Mouse (Mus musculus) lung, embryonic 16.5 days (tissue): ENCODE measurements around the gene Tmem165. TPM values are rescaled to one million over a fixed set of nuclear protein-coding genes. Genes with fewer than 3 reads are reported as not detected.

Experiments used
- ATAC-seq: fragments of 200-750 bp; cut with Nextera tagmentation; 2 replicates; pipeline ENCODE4 v1.8.0; 2017; ENCODE audit warnings: low read depth, mild to moderate bottlenecking, moderate library complexity
- H3K27ac ChIP-seq: fragments of 300-500 bp; sonication (generic); 2 replicates; pipeline ENCODE4 v1.5.1; 2014; ENCODE audit warnings: mild to moderate bottlenecking, control low read depth, low read length
- H3K27me3 ChIP-seq: fragments of 300-500 bp; sonication (generic); 2 replicates; pipeline ENCODE4 v1.6.1; 2014; ENCODE audit warnings: low read depth, low read length, mixed read lengths; ENCODE audit not compliant: control insufficient read depth, insufficient read depth
- H3K36me3 ChIP-seq: fragments of 300-500 bp; sonication (generic); 2 replicates; pipeline ENCODE4 v1.6.1; 2014; ENCODE audit warnings: low read length; ENCODE audit not compliant: control insufficient read depth, insufficient read depth
- H3K4me1 ChIP-seq: fragments of 300-500 bp; sonication (generic); replicated peaks from 2 replicates; pipeline ENCODE4 v1.6.1; 2014; ENCODE audit warnings: low read length, mixed read lengths; ENCODE audit not compliant: control insufficient read depth, insufficient read depth
- H3K4me2 ChIP-seq: fragments of 300-500 bp; sonication (generic); 2 replicates; pipeline ENCODE4 v1.6.1; 2014; ENCODE audit warnings: low read depth, low read length, control low read depth
- H3K4me3 ChIP-seq: fragments of 300-500 bp; sonication (generic); 2 replicates; pipeline ENCODE4 v1.5.1; 2014; ENCODE audit warnings: mild to moderate bottlenecking, low read length, control low read depth
- H3K9ac ChIP-seq: fragments of 300-500 bp; sonication (generic); 2 replicates; pipeline ENCODE4 v1.6.1; 2014; ENCODE audit warnings: low read length, control low read depth
- H3K9me3 ChIP-seq: fragments of 300-500 bp; sonication (generic); 2 replicates; pipeline ENCODE4 v1.6.1; 2016; ENCODE audit warnings: low read length; ENCODE audit not compliant: control insufficient read depth
- WGBS: fragments of 180-500 bp; shearing (Covaris S2); extraction: QIAGEN DNeasy Blood & Tissue Kit; methylation state at CpG from one replicate; pipeline ENCODE4 v1.1.7; 2014; 5-methylcytosine and 5-hydroxymethylcytosine counted together
- polyA plus RNA-seq: library from polyadenylated mRNA; unstranded; fragments of >200 nt; fragmentation: Nextera tagmentation; extraction: Ambion mirVana; gene quantifications from 2 replicates; pipeline ENCODE4 v1.2.1, GENCODE M21; 2015

Gene Tmem165
- polyA plus RNA-seq, 1 experiment from 2014 or later, result 87.9 TPM

DNA sequence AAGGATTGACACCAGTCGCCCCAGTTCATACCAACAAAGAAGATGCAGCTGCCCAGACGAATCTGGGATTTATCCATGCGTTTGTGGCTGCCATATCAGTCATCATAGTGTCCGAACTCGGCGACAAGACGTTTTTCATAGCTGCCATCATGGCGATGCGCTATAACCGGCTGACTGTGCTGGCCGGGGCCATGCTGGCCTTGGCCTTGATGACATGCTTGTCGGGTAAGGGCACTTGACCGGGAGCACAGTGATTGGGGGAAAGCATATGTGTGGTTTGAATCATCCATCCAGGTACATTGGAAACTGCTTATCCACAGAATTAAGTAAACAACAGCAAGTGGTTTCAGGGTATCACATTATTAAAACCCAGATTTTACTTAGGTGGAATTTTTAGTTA, 15.7 kb downstream of the Tmem165 start:
- no peak overlapping the region for H3K4me3 ChIP-seq
- H3K9me3 ChIP-seq, result no peaks in the 10 kb centered on the region
- no peaks in the 10 kb centered on the region for H3K4me1 ChIP-seq
- no peaks in the 10 kb centered on the region for H3K27me3 ChIP-seq
- no peak overlapping the region for H3K9ac ChIP-seq
- ATAC-seq, result no peak
- no peak overlapping the region for H3K27ac ChIP-seq
- H3K4me2 ChIP-seq, result no peak overlapping the region
- H3K36me3 ChIP-seq, result peaks cover 27% of the 10 kb centered on the region
- 88% methylated on average over 13 of the region's 13 CpGs for WGBS

DNA sequence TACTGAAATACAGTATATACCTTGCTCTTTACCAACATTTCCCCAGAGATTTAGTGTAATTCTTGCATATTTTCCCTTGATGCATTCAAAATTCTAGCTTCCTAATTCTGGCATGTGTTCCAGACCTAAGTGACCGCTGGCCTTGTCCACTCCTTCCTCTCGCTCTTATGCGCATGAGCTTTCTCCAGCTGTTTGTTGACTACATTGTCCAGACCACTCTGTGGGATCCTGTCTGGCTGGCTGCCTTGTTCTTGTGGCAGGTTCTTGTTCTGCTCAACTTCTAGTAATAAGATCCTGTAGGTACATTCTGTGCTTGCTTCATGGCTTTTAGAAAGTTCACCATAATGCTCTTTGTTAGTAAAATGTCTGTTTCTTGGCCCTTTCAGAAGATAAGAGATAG, 19.5 kb downstream of the Tmem165 start:
- no peaks in the 10 kb centered on the region for H3K4me1 ChIP-seq
- peaks cover 51% of the 10 kb centered on the region for H3K36me3 ChIP-seq

DNA sequence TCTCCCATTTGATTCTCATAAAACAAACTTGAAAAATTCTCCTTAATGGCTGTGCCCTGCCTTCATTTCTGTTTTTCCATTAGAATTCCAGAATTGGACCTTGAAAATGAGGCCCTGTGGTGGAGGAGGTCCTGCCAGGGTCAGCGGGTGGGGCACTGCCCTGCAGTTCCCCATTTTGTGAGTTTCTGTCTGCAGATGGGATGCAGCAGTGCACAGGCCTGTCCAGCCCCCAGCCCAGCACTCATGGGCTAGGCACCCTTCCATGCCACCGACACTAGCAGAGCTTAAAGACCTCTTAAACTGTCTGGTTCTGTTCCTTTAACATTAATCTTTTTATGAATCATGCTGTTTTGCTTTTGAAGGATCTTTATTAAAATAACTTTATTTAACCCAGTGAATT, 22.2 kb downstream of the Tmem165 start:
- Histone ChIP-seq H3K4me2 (no peak overlapping the region), H3K9me3 (no peaks in the 10 kb centered on the region), H3K9ac (no peak overlapping the region), H3K27ac (no peak overlapping the region), H3K4me1 (no peaks in the 10 kb centered on the region), H3K27me3 (no peaks in the 10 kb centered on the region), H3K36me3 (peaks cover 45% of the 10 kb centered on the region), H3K4me3 (no peak overlapping the region)
- 78% methylated on average over 2 of the region's 2 CpGs for WGBS
- ATAC-seq, result no peak

More for the DNA sequence above, 19.5 kb downstream of the Tmem165 start:
- H3K4me3 ChIP-seq, result no peak overlapping the region
- H3K9ac ChIP-seq, result no peak overlapping the region
- ATAC-seq, result no peak
- H3K27me3 ChIP-seq, result no peaks in the 10 kb centered on the region
- WGBS, result 84% methylated on average over 3 of the region's 3 CpGs
- no peak overlapping the region for H3K4me2 ChIP-seq
- no peaks in the 10 kb centered on the region for H3K9me3 ChIP-seq
- no peak overlapping the region for H3K27ac ChIP-seq

DNA sequence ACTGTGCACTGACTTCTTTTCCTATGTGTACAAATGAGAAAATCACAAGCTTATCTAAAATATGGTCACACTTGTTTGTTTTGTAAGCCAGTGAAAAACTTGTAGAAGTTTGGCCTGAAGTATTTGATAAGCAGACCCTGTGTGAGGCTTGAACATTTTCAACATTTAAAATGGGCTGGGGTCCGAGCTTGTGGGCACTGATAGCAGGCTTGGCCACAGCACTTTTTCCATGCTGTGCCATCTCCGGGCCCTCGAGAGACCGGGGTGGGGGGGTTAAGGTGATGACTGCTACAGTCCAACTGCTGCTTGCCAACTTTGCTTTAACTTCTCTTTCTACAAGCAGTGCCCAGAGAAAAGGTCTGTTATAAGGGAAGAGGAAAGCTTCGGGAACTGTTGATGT, 24.4 kb downstream of the Tmem165 start:
- Histone ChIP-seq H3K9me3 (no peaks in the 10 kb centered on the region), H3K27me3 (no peaks in the 10 kb centered on the region), H3K9ac (no peak overlapping the region), H3K36me3 (peaks cover 41% of the 10 kb centered on the region), H3K4me1 (no peaks in the 10 kb centered on the region), H3K4me2 (no peak overlapping the region), H3K4me3 (no peak overlapping the region), H3K27ac (no peak overlapping the region)
- no peak for ATAC-seq
- 81% methylated on average over 5 of the region's 5 CpGs for WGBS

DNA sequence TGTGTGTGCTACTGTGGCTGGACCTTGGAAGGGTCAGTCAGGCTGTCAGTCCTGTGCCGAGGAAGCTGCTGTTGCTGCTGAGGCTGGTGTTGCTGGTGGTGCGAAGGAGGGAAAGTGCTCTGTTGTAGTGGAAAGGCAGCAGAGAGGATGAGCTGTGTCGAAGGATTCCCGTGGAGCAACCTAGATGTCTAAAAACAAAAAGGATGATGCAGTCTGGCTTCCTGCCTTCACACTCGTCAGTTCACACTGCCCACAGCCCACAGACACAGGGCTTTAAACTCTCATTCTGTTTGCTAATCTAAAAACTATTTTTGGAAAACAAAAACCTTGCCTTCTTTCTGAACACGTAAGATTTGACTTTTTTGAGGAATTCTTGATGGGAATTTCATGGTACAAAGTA, 33.0 kb downstream of the Tmem165 start:
- Histone ChIP-seq H3K4me1 (no peaks in the 10 kb centered on the region), H3K9me3 (no peaks in the 10 kb centered on the region), H3K4me2 (no peak overlapping the region), H3K4me3 (no peak overlapping the region), H3K36me3 (peaks cover 9% of the 10 kb centered on the region), H3K9ac (no peak overlapping the region), H3K27me3 (no peaks in the 10 kb centered on the region), H3K27ac (no peak overlapping the region)
- 59% methylated on average over 6 of the region's 6 CpGs for WGBS
- no peak for ATAC-seq

DNA sequence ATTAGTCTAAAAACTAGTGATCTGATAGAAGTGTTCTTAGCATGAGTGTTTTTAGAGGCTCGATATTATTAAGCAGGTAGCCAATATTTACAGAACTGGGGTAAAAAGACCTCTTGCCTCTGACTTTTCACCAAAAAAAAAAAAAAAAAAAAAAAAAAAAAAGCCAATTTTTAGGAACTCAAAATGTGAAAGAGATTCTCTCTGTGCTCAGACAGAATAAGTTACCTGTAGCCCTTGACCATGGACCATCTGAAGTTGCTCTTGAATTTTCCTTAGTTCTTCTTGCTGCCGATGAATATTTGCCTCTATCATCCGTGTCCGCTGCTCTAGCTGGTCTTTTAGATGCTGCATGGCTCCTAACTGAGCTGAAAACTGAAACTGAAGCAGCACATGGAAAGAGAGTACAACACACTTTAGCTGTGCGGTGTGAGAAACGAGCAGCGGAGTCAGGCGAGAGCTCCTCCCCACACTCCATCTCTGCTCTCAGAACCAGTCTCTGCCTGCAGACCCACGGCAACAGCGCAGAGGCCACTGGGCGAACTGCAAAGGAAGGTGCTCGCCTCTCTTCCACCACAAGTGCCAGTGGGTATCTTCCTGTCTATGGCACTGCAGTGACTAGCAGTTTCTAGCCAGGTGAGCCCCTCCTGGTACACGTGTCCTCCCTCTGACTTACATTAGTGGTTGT, 47.6 kb downstream of the Tmem165 start:
- no peak overlapping the region for H3K4me2 ChIP-seq
- H3K27ac ChIP-seq, result no peak overlapping the region
- H3K4me3 ChIP-seq, result no peak overlapping the region
- H3K4me1 ChIP-seq, result no peaks in the 10 kb centered on the region
- no peak overlapping the region for H3K9ac ChIP-seq
- H3K36me3 ChIP-seq, result peaks cover 32% of the 10 kb centered on the region
- no peaks in the 10 kb centered on the region for H3K9me3 ChIP-seq
- WGBS, result 86% methylated on average over 13 of the region's 13 CpGs
- ATAC-seq, result no peak
- H3K27me3 ChIP-seq, result no peaks in the 10 kb centered on the region

DNA sequence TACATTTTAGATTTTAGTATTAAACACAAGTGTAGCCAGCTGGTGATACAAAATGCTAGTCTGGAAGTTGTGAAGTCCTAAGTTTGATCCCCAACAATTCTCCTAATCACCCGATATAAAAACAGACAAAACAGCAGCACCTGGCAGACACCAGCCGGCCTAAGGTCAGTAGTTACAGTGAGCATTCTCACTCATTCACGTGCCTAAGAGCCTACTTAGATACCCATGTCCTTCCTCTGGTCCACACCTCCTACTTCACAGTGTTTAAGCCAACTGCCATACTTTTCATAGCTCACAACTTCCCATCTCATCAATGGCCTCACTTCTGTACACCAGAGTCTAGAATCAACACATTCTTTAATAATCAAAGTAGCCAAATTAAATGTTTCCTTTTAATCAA, 59.6 kb downstream of the Tmem165 start:
- Histone ChIP-seq H3K9ac (no peak overlapping the region), H3K4me3 (no peak overlapping the region), H3K9me3 (no peaks in the 10 kb centered on the region), H3K27ac (no peak overlapping the region), H3K27me3 (no peaks in the 10 kb centered on the region), H3K36me3 (peaks cover 4% of the 10 kb centered on the region), H3K4me1 (no peaks in the 10 kb centered on the region), H3K4me2 (no peak overlapping the region)
- 82% methylated on average over 3 of the region's 3 CpGs for WGBS
- no peak for ATAC-seq

DNA sequence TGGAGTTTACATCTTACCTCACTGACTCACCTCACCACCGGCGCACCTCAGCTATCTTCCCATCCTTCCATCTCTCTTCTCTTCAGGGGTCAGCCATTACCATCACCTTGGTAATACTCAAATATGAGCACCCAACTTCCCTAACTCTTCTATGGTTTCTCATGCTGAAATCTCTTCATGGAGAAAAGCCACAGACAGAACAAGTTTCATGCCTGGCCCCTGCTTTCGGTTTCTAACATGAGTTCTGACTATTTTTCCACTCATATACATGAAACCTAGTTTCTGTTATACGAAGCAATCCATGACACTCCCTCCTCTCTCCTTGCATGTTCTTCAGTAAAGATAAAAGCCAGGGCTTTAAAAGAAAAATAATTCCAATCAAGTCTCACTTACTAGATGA, 60.2 kb downstream of the Tmem165 start:
- ATAC-seq, result no peak
- H3K9ac ChIP-seq, result no peak overlapping the region
- peaks cover 4% of the 10 kb centered on the region for H3K36me3 ChIP-seq
- H3K4me3 ChIP-seq, result no peak overlapping the region
- H3K9me3 ChIP-seq, result no peaks in the 10 kb centered on the region
- 93% methylated on average over 4 of the region's 4 CpGs for WGBS
- no peak overlapping the region for H3K27ac ChIP-seq
- no peak overlapping the region for H3K4me2 ChIP-seq
- no peaks in the 10 kb centered on the region for H3K27me3 ChIP-seq
- H3K4me1 ChIP-seq, result no peaks in the 10 kb centered on the region

DNA sequence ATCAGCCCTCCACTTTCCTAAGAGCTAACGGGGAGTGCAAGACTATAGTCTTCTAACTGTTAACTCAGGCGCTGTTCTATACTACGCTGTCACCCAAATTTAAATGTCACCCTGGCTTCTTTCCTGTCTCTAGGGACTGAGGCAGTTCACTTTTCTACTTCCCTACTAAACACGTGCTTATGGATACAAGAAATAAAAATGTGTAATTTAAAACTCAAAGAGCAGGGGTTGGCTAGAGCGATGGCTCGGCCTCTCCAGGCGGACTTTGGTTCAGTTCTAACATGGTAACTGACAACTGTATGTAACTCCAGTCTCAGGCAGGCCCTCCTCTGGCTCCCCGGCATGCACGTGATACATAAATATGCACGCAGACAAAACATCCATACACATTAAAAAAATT, 60.8 kb downstream of the Tmem165 start:
- Histone ChIP-seq H3K36me3 (peaks cover 4% of the 10 kb centered on the region), H3K4me3 (no peak overlapping the region), H3K27me3 (no peaks in the 10 kb centered on the region), H3K9me3 (no peaks in the 10 kb centered on the region), H3K4me1 (no peaks in the 10 kb centered on the region), H3K27ac (no peak overlapping the region), H3K4me2 (no peak overlapping the region), H3K9ac (no peak overlapping the region)
- ATAC-seq, result no peak
- 93% methylated on average over 10 of the region's 10 CpGs for WGBS

DNA sequence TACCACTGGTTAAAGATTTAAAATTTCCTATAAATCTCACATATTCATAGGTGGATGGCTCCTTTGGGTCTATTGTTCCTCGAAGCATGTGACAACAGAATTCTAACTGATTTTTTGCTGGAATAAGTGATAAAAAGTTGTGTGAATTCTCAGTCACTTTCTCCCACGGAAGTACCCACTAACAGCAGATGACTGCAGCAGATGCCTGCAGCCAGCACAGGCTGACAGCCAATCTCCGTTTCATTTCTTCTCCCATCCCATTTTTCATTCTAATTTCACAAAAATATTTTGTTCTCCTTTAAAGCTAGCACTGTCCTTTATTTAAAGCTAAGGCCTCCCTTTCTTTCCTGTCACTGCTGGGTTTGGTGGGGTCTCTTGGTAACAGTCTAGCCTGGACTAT, 61.7 kb downstream of the Tmem165 start:
- H3K4me2 ChIP-seq, result no peak overlapping the region
- no peaks in the 10 kb centered on the region for H3K9me3 ChIP-seq
- H3K9ac ChIP-seq, result no peak overlapping the region
- no peak for ATAC-seq
- H3K27me3 ChIP-seq, result no peaks in the 10 kb centered on the region
- peaks cover 4% of the 10 kb centered on the region for H3K36me3 ChIP-seq
- H3K4me1 ChIP-seq, result no peaks in the 10 kb centered on the region
- 82% methylated on average over 3 of the region's 3 CpGs for WGBS
- no peak overlapping the region for H3K27ac ChIP-seq
- H3K4me3 ChIP-seq, result no peak overlapping the region
